Mouse (Mus musculus) midbrain, embryonic 10.5 days (tissue): Measurements from ENCODE around the gene Upf2. TPM values are rescaled to one million over a fixed set of nuclear protein-coding genes. Genes with fewer than 3 reads are reported as not detected.
"Not testable (repeated sequence)": the region's sequence is repeated elsewhere in the genome, so short reads cannot be mapped to it uniquely, and the experiment has no call there.

Experiments used
- DNase-seq: peaks from one replicate; pipeline ENCODE4 v3.0.0-alpha.2; 2017; ENCODE audit warnings: low spot score
- H3K27ac ChIP-seq: fragments of 300-500 bp; sonication (generic); replicated peaks from 2 replicates; pipeline ENCODE4 v1.5.1; 2016; ENCODE audit warnings: mild to moderate bottlenecking
- H3K27me3 ChIP-seq: fragments of 300-500 bp; sonication (generic); 2 replicates; pipeline ENCODE4 v1.6.1; 2016; ENCODE audit warnings: low read depth, mild to moderate bottlenecking; ENCODE audit not compliant: poor library complexity, severe bottlenecking
- H3K36me3 ChIP-seq: fragments of 300-500 bp; sonication (generic); 2 replicates; pipeline ENCODE4 v1.6.1; 2016; ENCODE audit warnings: mild to moderate bottlenecking, moderate library complexity
- H3K4me1 ChIP-seq: fragments of 300-500 bp; sonication (generic); 2 replicates; pipeline ENCODE4 v1.6.1; 2016
- H3K4me3 ChIP-seq: fragments of 300-500 bp; sonication (generic); 2 replicates; pipeline ENCODE4 v1.5.1; 2016; ENCODE audit warnings: mild to moderate bottlenecking, moderate library complexity
- H3K9me3 ChIP-seq: fragments of 300-500 bp; sonication (generic); replicated peaks from 2 replicates; pipeline ENCODE4 v1.6.1; 2016; ENCODE audit warnings: mild to moderate bottlenecking
- WGBS: fragments of 180-500 bp; shearing (Covaris S2); methylation state at CpG from one replicate; pipeline ENCODE4 v1.1.7; 2016; 5-methylcytosine and 5-hydroxymethylcytosine counted together
- polyA plus RNA-seq: library from polyadenylated mRNA; unstranded; fragments of >200 nt; fragmentation: Nextera tagmentation; extraction: Ambion mirVana; gene quantifications from 2 replicates; pipeline ENCODE4 v1.2.1, GENCODE M21; 2016

The Upf2 gene
- polyA plus RNA-seq, 1 experiment from 2014 or later: 10.3 TPM

GRCm38 (mm10) chr2:6081108-6081507 is 129.8 kb downstream of the Upf2 start:
- no peak overlapping the region for H3K4me3 ChIP-seq
- no peaks in the 10 kb centered on the region for H3K4me1 ChIP-seq
- DNase-seq: no peak
- H3K27ac ChIP-seq: no peak overlapping the region
- H3K27me3 ChIP-seq: peaks cover 4% of the 10 kb centered on the region; the same call in 1 of the 2 replicates
- H3K9me3 ChIP-seq: no peaks in the 10 kb centered on the region
- WGBS: 72% methylated on average over 8 of the region's 8 CpGs
- no peaks in the 10 kb centered on the region for H3K36me3 ChIP-seq

- Histone ChIP-seq H3K27me3 (peaks cover 4% of the 10 kb centered on the region; the same call in 1 of the 2 replicates), H3K9me3 (no peaks in the 10 kb centered on the region), H3K4me3 (no peak overlapping the region), H3K27ac (no peak overlapping the region), H3K4me1 (no peaks in the 10 kb centered on the region), H3K36me3 (no peaks in the 10 kb centered on the region)
- 89% methylated on average over 6 of the region's 6 CpGs for WGBS
- no peak for DNase-seq
These were observed 131.3 kb downstream of the Upf2 start for GRCm38 (mm10) chr2:6082615-6083014.

GRCm38 (mm10) chr2:6083696-6084095 is 132.4 kb downstream of the Upf2 start:
- no peaks in the 10 kb centered on the region for H3K4me1 ChIP-seq
- H3K4me3 ChIP-seq: no peak overlapping the region
- H3K27me3 ChIP-seq: peaks cover 4% of the 10 kb centered on the region; the same call in 1 of the 2 replicates
- WGBS: 89% methylated on average over 1 of the region's 1 CpGs
- DNase-seq: no peak
- no peaks in the 10 kb centered on the region for H3K36me3 ChIP-seq
- H3K9me3 ChIP-seq: no peaks in the 10 kb centered on the region
- no peak overlapping the region for H3K27ac ChIP-seq

- WGBS: 80% methylated on average over 19 of the region's 19 CpGs
- Histone ChIP-seq H3K27me3 (no peaks in the 10 kb centered on the region), H3K9me3 (no peaks in the 10 kb centered on the region), H3K36me3 (no peaks in the 10 kb centered on the region), H3K4me3 (no peak overlapping the region), H3K27ac (no peak overlapping the region), H3K4me1 (no peaks in the 10 kb centered on the region)
- no peak for DNase-seq
These were observed 134.6 kb downstream of the Upf2 start for GRCm38 (mm10) chr2:6085622-6086530.

- H3K4me3 ChIP-seq: no peak overlapping the region
- no peaks in the 10 kb centered on the region for H3K4me1 ChIP-seq
- H3K9me3 ChIP-seq: no peaks in the 10 kb centered on the region
- 95% methylated on average over 5 of the region's 5 CpGs for WGBS
- no peaks in the 10 kb centered on the region for H3K27me3 ChIP-seq
- no peak overlapping the region for H3K27ac ChIP-seq
- no peak for DNase-seq
- no peaks in the 10 kb centered on the region for H3K36me3 ChIP-seq
These were observed 135.9 kb downstream of the Upf2 start for GRCm38 (mm10) chr2:6087151-6087550.

GRCm38 (mm10) chr2:6089941-6090340 is 138.7 kb downstream of the Upf2 start:
- H3K9me3 ChIP-seq, H3K4me3 ChIP-seq, H3K36me3 ChIP-seq, H3K27ac ChIP-seq, DNase-seq, H3K27me3 ChIP-seq, H3K4me1 ChIP-seq: not testable (repeated sequence)
- WGBS: 88% methylated on average over 16 of the region's 16 CpGs

- 76% methylated on average over 7 of the region's 7 CpGs for WGBS
- Histone ChIP-seq H3K9me3 (no peaks in the 10 kb centered on the region), H3K4me1 (peaks cover 13% of the 10 kb centered on the region), H3K36me3 (no peaks in the 10 kb centered on the region), H3K4me3 (no peak overlapping the region), H3K27ac (no peak overlapping the region), H3K27me3 (peaks cover 54% of the 10 kb centered on the region)
- no peak for DNase-seq
These were observed 145.9 kb downstream of the Upf2 start for GRCm38 (mm10) chr2:6097113-6097716.

- 49% methylated on average over 6 of the region's 6 CpGs for WGBS
- Histone ChIP-seq H3K9me3 (no peaks in the 10 kb centered on the region), H3K4me3 (no peak overlapping the region), H3K27me3 (peaks cover 60% of the 10 kb centered on the region), H3K4me1 (peaks cover 13% of the 10 kb centered on the region), H3K27ac (no peak overlapping the region), H3K36me3 (no peaks in the 10 kb centered on the region)
- no peak for DNase-seq
These were observed 147.7 kb downstream of the Upf2 start for GRCm38 (mm10) chr2:6098924-6099323.

GRCm38 (mm10) chr2:6099443-6099842 is 148.2 kb downstream of the Upf2 start:
- H3K36me3 ChIP-seq: no peaks in the 10 kb centered on the region

GRCm38 (mm10) chr2:6100027-6100749 is 148.9 kb downstream of the Upf2 start:
- 10% methylated on average over 51 of the region's 51 CpGs for WGBS
- H3K4me1 ChIP-seq: peaks cover 13% of the 10 kb centered on the region
- H3K27ac ChIP-seq: peak overlapping the region; percentile 65

More at GRCm38 (mm10) chr2:6099443-6099842, 148.2 kb downstream of the Upf2 start:
- Histone ChIP-seq H3K9me3 (no peaks in the 10 kb centered on the region), H3K27me3 (peaks cover 60% of the 10 kb centered on the region), H3K4me1 (peaks cover 13% of the 10 kb centered on the region), H3K27ac (no peak overlapping the region), H3K4me3 (no peak overlapping the region)
- no peak for DNase-seq
- 82% methylated on average over 9 of the region's 9 CpGs for WGBS

GRCm38 (mm10) chr2:6100755-6101154 is 149.5 kb downstream of the Upf2 start:
- Histone ChIP-seq H3K27me3 (peaks cover 60% of the 10 kb centered on the region), H3K27ac (peak overlapping the region; percentile 65), H3K36me3 (no peaks in the 10 kb centered on the region), H3K4me1 (peaks cover 13% of the 10 kb centered on the region), H3K4me3 (peak overlapping the region; percentile 56), H3K9me3 (no peaks in the 10 kb centered on the region)
- DNase-seq: no peak
- 46% methylated on average over 20 of the region's 20 CpGs for WGBS

More at GRCm38 (mm10) chr2:6100027-6100749, 148.9 kb downstream of the Upf2 start:
- DNase-seq: peak; percentile 55
- Histone ChIP-seq H3K4me3 (peak overlapping the region; percentile 56), H3K36me3 (no peaks in the 10 kb centered on the region), H3K9me3 (no peaks in the 10 kb centered on the region), H3K27me3 (peaks cover 60% of the 10 kb centered on the region)

- Histone ChIP-seq H3K9me3 (no peaks in the 10 kb centered on the region), H3K4me3 (no peak overlapping the region), H3K4me1 (peaks cover 5% of the 10 kb centered on the region), H3K27me3 (peaks cover 24% of the 10 kb centered on the region), H3K36me3 (no peaks in the 10 kb centered on the region), H3K27ac (no peak overlapping the region)
- DNase-seq: no peak
- 93% methylated on average over 2 of the region's 2 CpGs for WGBS
These were observed 154.2 kb downstream of the Upf2 start for GRCm38 (mm10) chr2:6105437-6105836.
